Comparison of ENCODE assay signal across 18 mouse cellular contexts in the genomic region with DNA sequence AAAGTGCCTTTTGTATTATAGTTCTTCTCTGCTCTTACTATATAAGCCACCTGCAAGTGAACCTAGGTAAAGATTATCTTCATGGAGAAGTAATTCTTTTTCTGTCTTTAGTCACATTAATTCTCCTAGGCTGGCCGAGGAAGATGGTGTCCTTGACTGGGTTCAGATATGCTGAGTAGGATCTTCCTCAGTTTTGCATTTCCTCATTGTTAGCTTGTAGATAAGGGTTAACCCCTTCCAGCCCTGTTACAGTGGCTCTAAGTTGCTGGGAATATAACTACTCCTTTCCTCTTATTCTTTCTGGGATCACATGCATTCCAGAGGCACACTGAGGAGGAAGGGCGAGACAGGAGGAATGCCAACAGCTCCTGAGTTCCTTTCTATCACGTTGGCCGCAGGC. TPM values are rescaled to one million over a fixed set of nuclear protein-coding genes. Genes with fewer than 3 reads are reported as not detected.
DNase-seq lines count a peak whose midpoint lies in the region; ATAC-seq and TF ChIP-seq lines count a peak whose summit lies in the region.
"Had no signal": no experiment of that assay in that cellular context is flagged by ENCODE, and none has a peak within 500 bp of the region (broad histone marks: within the 10 kb centered on the region; RNA-seq: fewer than 3 reads in every experiment).

No protein-coding gene starts in this region.

- no peaks in the 10 kb centered on the region for H3K79me2 ChIP-seq in MEL (ENCODE audit: control insufficient read depth, insufficient read depth, low read length, poor library complexity)
- H3K79me2 ChIP-seq in macrophage (ENCODE audit: inconsistent target), result no peaks in the 10 kb centered on the region

- no peak for TF ChIP-seq CTCF in heart, postnatal 0 days (IDR thresholded peaks at IDR 0.05; ENCODE audit: low read depth)
- no peak for TF ChIP-seq CTCF in MEL (IDR thresholded peaks at IDR 0.05 in 2 of 3, conservative IDR thresholded peaks at IDR 0.05 in 1 of 3; ENCODE audit: control insufficient read depth in 1 of 3, insufficient read depth in 1 of 3, low read depth in 2 of 3, low read length in 3 of 3, poor library complexity in 1 of 3, severe bottlenecking in 1 of 3)

- intact Hi-C loops in heart, postnatal 10 days (cut with DNase I), result loop anchor here (2.0 kb wide), 1 partner anchor 14 kb away; no protein-coding TSS in a partner anchor
- intact Hi-C loops in heart, postnatal 36 days (cut with DNase I), result no loop called here

- peaks cover 19% of the 10 kb centered on the region for H3K4me1 ChIP-seq in heart, embryonic 10.5 days
- peaks cover 39% of the 10 kb centered on the region for H3K4me1 ChIP-seq in heart, postnatal 0 days (ENCODE audit: control insufficient read depth, insufficient read depth)
- no peaks in the 10 kb centered on the region for H3K4me1 ChIP-seq in MEL (ENCODE audit: control insufficient read depth in 1 of 2, insufficient read depth in 2 of 2, low read length in 2 of 2)
- H3K4me1 ChIP-seq: embryonic facial prominence, embryonic 12.5 days; forebrain, embryonic 13.5 days; hindbrain, embryonic 15.5 days; limb, embryonic 10.5 days had no signal

- H3K27me3 ChIP-seq in heart, embryonic 10.5 days (ENCODE audit: insufficient read depth, poor library complexity, severe bottlenecking), result no peaks in the 10 kb centered on the region
- no peaks in the 10 kb centered on the region for H3K27me3 ChIP-seq in heart, postnatal 0 days (ENCODE audit: control insufficient read depth, insufficient read depth, low read length)
- no peaks in the 10 kb centered on the region for H3K27me3 ChIP-seq in MEL (ENCODE audit: control insufficient read depth in 1 of 2, insufficient read depth in 2 of 2, low read length in 2 of 2)
- H3K27me3 ChIP-seq: embryonic facial prominence, embryonic 12.5 days; forebrain, embryonic 13.5 days; hindbrain, embryonic 15.5 days; liver, embryonic 13.5 days had no signal

- peak overlapping the region; percentile 24; the same call in 1 of the 2 replicates for H3K27ac ChIP-seq in heart, embryonic 10.5 days
- peak overlapping the region; percentile 88 for H3K27ac ChIP-seq in heart, postnatal 0 days (ENCODE audit: low read depth)
- H3K27ac ChIP-seq in MEL (ENCODE audit: control insufficient read depth, low read depth, low read length) (no peak overlapping the region), macrophage (peak overlapping the region; percentile 21)
- H3K27ac ChIP-seq: embryonic facial prominence, embryonic 12.5 days; forebrain, embryonic 13.5 days; hindbrain, embryonic 15.5 days; limb, embryonic 10.5 days; liver, embryonic 13.5 days had no signal

- no peak for DNase-seq in heart, embryonic 10.5 days (ENCODE audit: low spot score)
- no peak for DNase-seq in heart, postnatal 10 days
- DNase-seq in heart, postnatal 0 days (ENCODE audit: low spot score), result no peak
- DNase-seq in heart, postnatal 36 days, result no peak
- peak; percentile 19 for DNase-seq in MEL (ENCODE audit: low read depth, low spot score)
- DNase-seq in spleen, postnatal 14 days (ENCODE audit: low spot score in 2 of 2), result no peak
- no peak for DNase-seq in right cerebral cortex, postnatal 25 days
- DNase-seq: B cell, adult 2 months; cerebellum, adult 9-10 months; liver, embryonic 13.5 days had no signal

- no peak for ATAC-seq in heart, postnatal 0 days (ENCODE audit: insufficient read depth, low read depth)
- ATAC-seq: forebrain, embryonic 13.5 days; midbrain, embryonic 16.5 days had no signal

- H3K9ac ChIP-seq in heart, postnatal 0 days (replicated peaks; ENCODE audit: low read depth, low read length), result no peak overlapping the region
- H3K9ac ChIP-seq in MEL (ENCODE audit: control insufficient read depth, low read depth, low read length, poor library complexity, severe bottlenecking), result no peak overlapping the region
- H3K9ac ChIP-seq: embryonic facial prominence, embryonic 12.5 days; forebrain, embryonic 13.5 days; hindbrain, embryonic 15.5 days; liver, embryonic 13.5 days had no signal

- no peak for TF ChIP-seq POLR2A in MEL (IDR thresholded peaks at IDR 0.05; ENCODE audit: control insufficient read depth in 1 of 2, insufficient read depth in 1 of 2, low read depth in 1 of 2, low read length in 2 of 2, poor library complexity in 1 of 2)

- no peak overlapping the region for H3K4me3 ChIP-seq in heart, embryonic 10.5 days
- H3K4me3 ChIP-seq in heart, postnatal 0 days (ENCODE audit: low read depth, low read length), result no peak overlapping the region
- H3K4me3 ChIP-seq in MEL (ENCODE audit: control insufficient read depth in 1 of 2, insufficient read depth in 1 of 2, low read depth in 2 of 2, low read length in 2 of 2) (no peak overlapping the region), macrophage (ENCODE audit: inconsistent target) (no peak overlapping the region)
- H3K4me3 ChIP-seq: embryonic facial prominence, embryonic 12.5 days; erythroblast, embryonic 14.5 days; forebrain, embryonic 13.5 days; hindbrain, embryonic 15.5 days; limb, embryonic 10.5 days; liver, embryonic 13.5 days had no signal

- WGBS in heart, embryonic 10.5 days, result 21% methylated on average over 4 of the region's 4 CpGs
- WGBS in heart, postnatal 0 days, result 19% methylated on average over 4 of the region's 4 CpGs
- WGBS in macrophage (ENCODE audit: missing documents), result 61% methylated on average over 4 of the region's 4 CpGs

- H3K36me3 ChIP-seq in heart, embryonic 10.5 days, result no peaks in the 10 kb centered on the region
- no peaks in the 10 kb centered on the region for H3K36me3 ChIP-seq in heart, postnatal 0 days (replicated peaks; ENCODE audit: control insufficient read depth, insufficient read depth, low read length)
- H3K36me3 ChIP-seq in MEL (ENCODE audit: control insufficient read depth in 1 of 2, insufficient read depth in 2 of 2, low read length in 2 of 2) (no peaks in the 10 kb centered on the region), macrophage (ENCODE audit: inconsistent target) (no peaks in the 10 kb centered on the region)
- H3K36me3 ChIP-seq: embryonic facial prominence, embryonic 12.5 days; hindbrain, embryonic 15.5 days; limb, embryonic 10.5 days; liver, embryonic 13.5 days had no signal

- peak overlapping the region; percentile 32 for H3K4me2 ChIP-seq in heart, postnatal 0 days (ENCODE audit: low read depth, low read length)
- H3K4me2 ChIP-seq: embryonic facial prominence, embryonic 12.5 days; forebrain, embryonic 13.5 days; hindbrain, embryonic 15.5 days; liver, embryonic 13.5 days had no signal

- TF ChIP-seq EP300 in heart, postnatal 0 days (IDR thresholded peaks at IDR 0.05; ENCODE audit: low read depth), result no peak
- no peak for TF ChIP-seq EP300 in MEL (IDR thresholded peaks at IDR 0.05; ENCODE audit: low read depth in 1 of 2, low read length in 2 of 2)

- no peak for TF ChIP-seq RAD21 in MEL (IDR thresholded peaks at IDR 0.05; ENCODE audit: low read depth, low read length)

- H3K9me3 ChIP-seq in heart, embryonic 10.5 days, result no peaks in the 10 kb centered on the region
- H3K9me3 ChIP-seq in heart, postnatal 0 days (replicated peaks; ENCODE audit: control insufficient read depth, low read length), result no peaks in the 10 kb centered on the region
- no peaks in the 10 kb centered on the region for H3K9me3 ChIP-seq in MEL (replicated peaks; ENCODE audit: insufficient read depth, low read length)
- H3K9me3 ChIP-seq: embryonic facial prominence, embryonic 12.5 days; forebrain, embryonic 13.5 days; hindbrain, embryonic 15.5 days; limb, embryonic 10.5 days; liver, embryonic 13.5 days had no signal

TF ChIP-seq in MEL, 35 proteins besides CTCF, POLR2A, EP300 and RAD21:
- no peak for TF ChIP-seq KAT2A (conservative IDR thresholded peaks at IDR 0.05; ENCODE audit: low read depth, low read length)
- no peak for TF ChIP-seq SMC3 (IDR thresholded peaks at IDR 0.05; ENCODE audit: low read depth, low read length)
- TF ChIP-seq MXI1 (IDR thresholded peaks at IDR 0.05; ENCODE audit: low read depth, low read length), result no peak
- peak; percentile 70 for TF ChIP-seq GATA1 (IDR thresholded peaks at IDR 0.05; ENCODE audit: low read depth, low read length)

RNA-seq across cellular contexts. Expression of gene Gpat3, which starts 15.6 kb away (rescaled TPM):
- 5.3 and 9.3 TPM in 2 replicates for polyA plus RNA-seq in heart, embryonic 10.5 days (2016; fragmentation: Nextera tagmentation; extraction: Ambion mirVana)
- total RNA-seq in heart, postnatal 10 days (2021), result 10 to 100 TPM; 28.3 to 43.5 TPM
- 13.5 and 21.0 TPM in 2 replicates for total RNA-seq in heart, postnatal 0 days (2014; rRNA removed; ENCODE audit: low replicate concordance)
- polyA plus RNA-seq in heart, postnatal 0 days (2015; fragmentation: Nextera tagmentation; extraction: Ambion mirVana), result 22.1 and 22.6 TPM in 2 replicates
- total RNA-seq in heart, postnatal 36 days (2021), result 10 to 100 TPM; 21.6 to 27.8 TPM
- total RNA-seq in MEL (2012; rRNA removed), result 0.04 and 0.10 TPM in 2 replicates
- polyA plus RNA-seq in MEL (2012; ENCODE audit: insufficient read depth in 1 of 2, insufficient read length in 2 of 2, low read depth in 1 of 2, low replicate concordance in 2 of 2, missing spikeins in 1 of 2) (under 1 TPM in 1 of 2 experiments, not detected in 1; 0.13 TPM), macrophage (2018) (0.41 to 0.87 TPM (median 0.79 TPM) in 3 replicates)
- total RNA-seq in macrophage (2018; cell fraction: chromatin; rRNA removed), result 1 to 10 TPM in 5 of 26 experiments, under 1 TPM in 13, not detected in 8; 0.25 to 3.7 (median 0.69) TPM
- 1 to 10 TPM in 5 of 26 experiments, under 1 TPM in 21; 0.36 to 1.4 (median 0.71) TPM for total RNA-seq in macrophage (2018; cell fraction: cytosol; rRNA removed)
- 1 to 10 TPM in 6 of 26 experiments, under 1 TPM in 20; 0.24 to 1.7 (median 0.67) TPM for total RNA-seq in macrophage (2018; cell fraction: nucleus; rRNA removed)
- total RNA-seq: common myeloid progenitor, adult 5-6 weeks had no signal
- polyA plus RNA-seq: erythroblast, embryonic 14.5 days had no signal

RNA-seq across cellular contexts. Expression of gene Abraxas1, which starts 40.4 kb away (rescaled TPM):
- polyA plus RNA-seq in heart, embryonic 10.5 days (2016; fragmentation: Nextera tagmentation; extraction: Ambion mirVana), result 31.7 and 33.2 TPM in 2 replicates
- total RNA-seq in heart, postnatal 10 days (2021), result 10 to 100 TPM; 12.8 to 17.4 TPM
- total RNA-seq in heart, postnatal 0 days (2014; rRNA removed; ENCODE audit: low replicate concordance), result 16.7 and 19.5 TPM in 2 replicates
- 26.8 and 28.9 TPM in 2 replicates for polyA plus RNA-seq in heart, postnatal 0 days (2015; fragmentation: Nextera tagmentation; extraction: Ambion mirVana)
- total RNA-seq in heart, postnatal 36 days (2021), result 10 to 100 TPM; 11.0 to 13.2 TPM
- total RNA-seq in MEL (2012; rRNA removed), result 14.2 and 15.1 TPM in 2 replicates
- polyA plus RNA-seq in MEL (2012; ENCODE audit: insufficient read depth in 1 of 2, insufficient read length in 2 of 2, low read depth in 1 of 2, low replicate concordance in 2 of 2, missing spikeins in 1 of 2), result 10 to 100 TPM in 1 of 2 experiments, not detected in 1; 26.4 TPM
- 10 to 100 TPM in 15 of 26 experiments, 1 to 10 TPM in 11; 1.2 to 42.8 (median 13.1) TPM for total RNA-seq in macrophage (2018; cell fraction: chromatin; rRNA removed)
- 1 to 10 TPM in 25 of 26 experiments, under 1 TPM in 1; 0.81 to 5.7 (median 3.3) TPM for total RNA-seq in macrophage (2018; cell fraction: cytosol; rRNA removed)
- 10 to 100 TPM in 12 of 26 experiments, 1 to 10 TPM in 14; 1.4 to 32.8 (median 8.1) TPM for total RNA-seq in macrophage (2018; cell fraction: nucleus; rRNA removed)
- 5.3 to 9.5 TPM (median 5.4 TPM) in 3 replicates for polyA plus RNA-seq in macrophage (2018)

Comparison
In these comparisons a context has a peak if more than half of its experiments do, and no peak if none do; other contexts are left out.
1. RNA of gene Gpat3, which starts 15.6 kb away (total RNA-seq): 28.3 to 43.5 TPM in heart, postnatal 10 days, 21.6 to 27.8 TPM in heart, postnatal 36 days and 13.5 to 21.0 TPM in heart, postnatal 0 days; 0.04 to 0.10 TPM in MEL; every median in the first group is over 10 times any median in the second.